Mouse (Mus musculus) layer of hippocampus, adult 2 months (tissue): Measurements from ENCODE around the gene Sncg. TPM values are rescaled to one million over a fixed set of nuclear protein-coding genes. Genes with fewer than 3 reads are reported as not detected.

Experiments
- DNase-seq, 2 experiments: peaks; one replicate each; pipeline ENCODE4 v3.0.0; 2022; ENCODE audit warnings: low spot score in 2 of 2
- H3K27ac ChIP-seq: fragments of 200-600 bp; 2 replicates; pipeline ENCODE4 v1.8.1; 2022
- H3K4me3 ChIP-seq: fragments of 200-600 bp; 2 replicates; pipeline ENCODE4 v1.8.1; 2022; ENCODE audit warnings: mild to moderate bottlenecking
- CTCF ChIP-seq: fragments of 200-600 bp; conservative IDR thresholded peaks from 2 replicates; pipeline ENCODE4 v1.8.1; 2022; ENCODE audit warnings: antibody characterized with exemption, mild to moderate bottlenecking, moderate library complexity
- total RNA-seq, 2 experiments: library from RNA; stranded (reverse); gene quantifications; 2 replicates each; pipeline ENCODE4 v1.2.3; 2021

Sncg gene
- total RNA-seq, 2 experiments from 2014 or later: 4.8 to 6.7 TPM

GRCm38 (mm10) chr14:34348301-34348700 lies 26.3 kb downstream of the Sncg start:
- Histone ChIP-seq H3K27ac (no peak overlapping the region), H3K4me3 (no peak overlapping the region)
- TF ChIP-seq CTCF: no peak
- DNase-seq: no peak

DNA sequence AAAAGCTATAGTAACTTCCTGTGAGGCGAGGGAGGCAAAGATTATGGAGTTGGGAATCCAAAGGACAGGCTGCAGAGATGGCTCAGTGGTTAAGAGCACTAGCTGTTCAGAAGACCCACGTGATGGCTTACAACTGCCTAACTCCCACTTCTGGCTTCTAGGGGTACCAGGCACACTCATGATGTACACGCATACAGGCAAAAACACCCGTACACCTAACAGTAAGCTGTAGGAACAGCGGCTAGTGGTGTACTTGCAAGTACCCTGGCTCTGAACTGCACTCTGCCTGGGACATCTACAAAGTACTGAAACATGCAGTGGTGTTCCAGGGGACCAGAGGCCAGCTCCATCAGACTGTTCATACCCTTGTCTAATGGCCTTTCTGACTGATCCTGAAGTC lies 27.5 kb downstream of the Sncg start:
- no peak for TF ChIP-seq CTCF
- Histone ChIP-seq H3K27ac (no peak overlapping the region), H3K4me3 (no peak overlapping the region)
- DNase-seq: no peak

GRCm38 (mm10) chr14:34345771-34346566 lies 28.6 kb downstream of the Sncg start:
- TF ChIP-seq CTCF: peak; percentile 48
- Histone ChIP-seq H3K27ac (no peak overlapping the region), H3K4me3 (no peak overlapping the region)
- no peak for DNase-seq

GRCm38 (mm10) chr14:34344361-34344760 lies 30.2 kb downstream of the Sncg start:
- Histone ChIP-seq H3K27ac (peak overlapping the region; percentile 23; the same call in 1 of the 2 replicates), H3K4me3 (no peak overlapping the region)
- TF ChIP-seq CTCF: no peak
- DNase-seq: no peak

DNA sequence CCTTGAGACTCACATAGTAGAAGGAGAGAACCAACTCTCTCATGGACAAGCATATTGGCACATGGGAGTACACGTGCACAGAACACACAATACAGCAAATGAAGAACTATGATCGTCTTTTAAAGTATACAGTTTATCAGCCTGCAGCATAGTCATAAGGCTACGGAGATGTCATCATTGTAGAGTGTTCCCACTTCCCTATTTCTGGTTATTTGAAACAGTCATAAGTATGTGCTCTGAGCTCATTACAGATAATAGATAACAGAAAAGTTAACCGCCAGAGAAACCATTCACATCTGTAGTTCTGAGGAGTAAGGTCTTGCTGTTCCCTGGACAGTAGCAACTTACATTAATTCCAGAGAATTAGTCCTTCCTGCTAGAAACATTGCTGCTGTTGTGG lies 31.5 kb downstream of the Sncg start:
- TF ChIP-seq CTCF: no peak
- H3K4me3 ChIP-seq: no peak overlapping the region
- no peak for DNase-seq
- H3K27ac ChIP-seq: peak overlapping the region; percentile 64; the same call in 1 of the 2 replicates

DNA sequence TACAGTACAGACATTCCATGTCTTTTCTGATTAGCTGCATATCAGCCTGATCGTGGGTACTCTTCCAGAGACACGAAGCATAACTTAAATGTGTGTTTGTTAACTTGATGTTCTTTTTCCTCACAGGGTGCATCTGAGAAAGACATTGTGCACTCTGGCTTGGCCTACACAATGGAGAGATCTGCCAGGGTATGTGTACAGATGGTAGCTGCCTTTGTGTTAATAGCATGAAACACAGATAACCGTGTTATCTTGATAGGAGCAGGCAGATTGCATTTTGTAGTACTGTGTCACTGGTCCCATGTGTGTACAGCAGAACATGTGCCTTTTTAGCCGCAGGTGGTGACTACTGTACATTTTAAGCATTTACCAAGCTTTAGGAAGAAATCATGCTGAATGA lies 32.6 kb downstream of the Sncg start:
- Histone ChIP-seq H3K4me3 (no peak overlapping the region), H3K27ac (peak overlapping the region; percentile 64)
- DNase-seq: no peak
- no peak for TF ChIP-seq CTCF

DNA sequence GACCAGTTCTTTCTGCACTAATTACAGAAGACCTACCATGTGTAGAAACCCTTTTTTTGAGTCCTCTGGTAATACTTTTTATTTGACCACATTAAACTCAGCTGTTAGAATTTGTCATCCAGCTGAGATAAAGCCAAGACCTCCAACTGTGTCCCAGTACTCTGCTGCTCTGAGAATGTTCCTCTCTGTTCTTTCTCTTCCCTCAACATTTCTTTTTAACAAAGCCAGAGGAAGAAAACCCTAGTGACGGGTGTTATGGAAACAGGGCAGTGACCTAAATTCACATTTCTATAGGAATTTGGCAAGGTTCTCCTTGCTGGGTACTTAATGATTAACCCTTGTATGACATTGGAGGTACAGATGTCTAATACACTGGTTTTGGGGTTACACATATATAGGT lies 35.1 kb downstream of the Sncg start:
- peak in 1 of 2 experiments; percentile 34 for DNase-seq
- Histone ChIP-seq H3K4me3 (no peak overlapping the region), H3K27ac (peak overlapping the region; percentile 80)
- TF ChIP-seq CTCF: no peak

- no peak for TF ChIP-seq CTCF
- peak overlapping the region; percentile 90 for H3K27ac ChIP-seq
- no peak overlapping the region for H3K4me3 ChIP-seq
- peak; percentile 28 to 79 for DNase-seq
These were observed 42.1 kb downstream of the Sncg start for GRCm38 (mm10) chr14:34332476-34332875.

- DNase-seq: peak; percentile 35 to 63
- no peak for TF ChIP-seq CTCF
- Histone ChIP-seq H3K4me3 (no peak overlapping the region), H3K27ac (peak overlapping the region; percentile 90)
These were observed 42.7 kb downstream of the Sncg start for GRCm38 (mm10) chr14:34331886-34332285.

DNA sequence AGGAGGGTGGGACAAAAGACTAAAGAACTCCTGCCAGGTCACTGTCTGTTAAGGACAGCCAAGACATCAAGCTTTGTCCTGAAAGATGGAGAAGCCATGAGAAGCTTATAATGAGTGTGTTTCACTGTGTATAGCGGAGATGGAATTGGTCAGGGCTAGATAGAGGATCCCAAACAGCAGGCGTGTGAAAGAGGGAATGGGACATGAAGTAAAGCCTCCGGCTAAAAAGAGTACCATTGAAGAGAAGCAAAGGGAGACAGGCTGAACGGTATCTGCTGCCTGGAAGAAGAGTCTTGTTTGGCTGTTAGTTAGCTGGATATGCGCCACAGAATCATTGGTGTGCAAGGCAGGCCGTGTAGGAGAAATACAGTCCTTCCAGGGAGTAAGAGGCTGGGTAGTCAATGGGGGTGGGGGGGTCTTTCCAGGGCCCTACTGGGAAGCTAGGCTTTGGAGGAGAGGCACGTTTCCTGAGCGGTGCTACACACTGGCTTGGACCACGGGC lies 43.9 kb downstream of the Sncg start:
- no peak for DNase-seq
- Histone ChIP-seq H3K27ac (peak overlapping the region; percentile 90), H3K4me3 (no peak overlapping the region)
- no peak for TF ChIP-seq CTCF

- TF ChIP-seq CTCF: no peak
- Histone ChIP-seq H3K27ac (no peak overlapping the region), H3K4me3 (no peak overlapping the region)
- DNase-seq: no peak
These were observed 47.0 kb downstream of the Sncg start for GRCm38 (mm10) chr14:34327618-34328017.

- TF ChIP-seq CTCF: no peak
- DNase-seq: no peak
- no peak overlapping the region for H3K4me3 ChIP-seq
- H3K27ac ChIP-seq: no peak overlapping the region
These were observed 48.0 kb downstream of the Sncg start for GRCm38 (mm10) chr14:34326606-34327005.

DNA sequence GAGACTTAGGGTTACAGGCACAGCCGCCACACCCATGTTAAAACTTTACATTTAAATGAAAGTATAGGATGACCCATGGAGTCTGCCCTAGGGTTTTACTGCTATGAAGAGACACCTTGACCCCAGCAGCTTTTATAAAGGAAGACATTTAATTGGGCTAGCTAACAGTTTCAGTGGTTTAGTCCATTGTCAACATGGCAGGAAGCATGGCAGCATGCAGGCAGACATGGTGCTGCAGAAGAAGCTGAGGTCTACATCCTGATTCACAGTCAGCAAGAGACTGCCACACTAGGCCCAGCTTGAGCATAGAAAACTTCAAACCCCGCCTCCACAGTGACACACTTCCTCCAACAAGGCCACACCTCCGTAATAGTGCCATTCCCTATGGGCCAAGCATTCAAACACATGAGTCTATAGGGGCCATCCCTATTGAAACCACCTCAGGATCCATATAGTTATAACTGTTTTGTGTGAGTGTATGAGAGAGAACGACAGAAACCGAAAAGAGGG lies 51.0 kb downstream of the Sncg start:
- Histone ChIP-seq H3K4me3 (no peak overlapping the region), H3K27ac (no peak overlapping the region)
- no peak for TF ChIP-seq CTCF
- DNase-seq: no peak

Other genes with a start within 250 kb of the Sncg start
- gene Npy4r, start 222.3 kb downstream of the Sncg start, total RNA-seq: not detected
- 1 to 10 TPM; 1.3 to 2.6 TPM for gene Gprin2, start 173.1 kb downstream of the Sncg start, total RNA-seq
- gene Syt15, start 155.2 kb downstream of the Sncg start, total RNA-seq: under 1 TPM; 0.46 to 0.52 TPM
- 10 to 100 TPM; 13.0 to 15.5 TPM for gene Shld2, start 64.3 kb downstream of the Sncg start, total RNA-seq
- 100 to 1,000 TPM; 316 to 317 TPM for gene Glud1, start 64.1 kb downstream of the Sncg start, total RNA-seq
- not detected for gene Fam25c, start 19.4 kb downstream of the Sncg start, total RNA-seq
- gene Mmrn2, start 676 bp upstream of the Sncg start, total RNA-seq: 1 to 10 TPM; 3.9 to 4.0 TPM
- gene Bmpr1a, start 128.6 kb upstream of the Sncg start, total RNA-seq: 10 to 100 TPM; 36.5 to 42.2 TPM
- gene 9230112D13Rik, start 148.0 kb upstream of the Sncg start, total RNA-seq: not detected
- gene Ldb3, start 213.9 kb upstream of the Sncg start, total RNA-seq: 1 to 10 TPM; 3.3 to 4.0 TPM
- gene Opn4, start 225.4 kb upstream of the Sncg start, total RNA-seq: not detected